Mouse (Mus musculus): ENCODE measurements around the gene Pibf1.

Pibf1 gene

GRCm38 (mm10) chr14:99099267-99099966 is at the start of gene Pibf1, which contains the start of gene Dis3:
Gene Pibf1, plus strand, starts transcription at chr14:99099424.
Gene Dis3, minus strand, starts transcription at chr14:99099770.
- DNase-seq (ENCODE audit: extremely low read depth, low read depth) = peak; percentile 96

- DNase-seq (ENCODE audit: extremely low read depth, low read depth) = no peak
Measured at GRCm38 (mm10) chr14:99058959-99059586, 40.2 kb upstream of the Pibf1 start.

GRCm38 (mm10) chr14:99060616-99061015 is 38.6 kb upstream of the Pibf1 start:
- DNase-seq (ENCODE audit: extremely low read depth, low read depth) = no peak

- DNase-seq (ENCODE audit: extremely low read depth, low read depth) = no peak
Measured at GRCm38 (mm10) chr14:99063091-99063490, 36.1 kb upstream of the Pibf1 start.

- DNase-seq (ENCODE audit: extremely low read depth, low read depth) = no peak
Measured at GRCm38 (mm10) chr14:99071146-99071545, 28.1 kb upstream of the Pibf1 start.

- no peak for DNase-seq (ENCODE audit: extremely low read depth, low read depth)
Measured at GRCm38 (mm10) chr14:99088947-99089346, 10.3 kb upstream of the Pibf1 start.

GRCm38 (mm10) chr14:99099967-99100587 is 853 bp downstream of the Pibf1 start:
- DNase-seq (ENCODE audit: extremely low read depth, low read depth) = no peak

GRCm38 (mm10) chr14:99103050-99103449 is 3.8 kb downstream of the Pibf1 start:
- DNase-seq (ENCODE audit: extremely low read depth, low read depth) = no peak

GRCm38 (mm10) chr14:99104542-99105123 is 5.4 kb downstream of the Pibf1 start:
- DNase-seq (ENCODE audit: extremely low read depth, low read depth) = peak; percentile 63

- no peak for DNase-seq (ENCODE audit: extremely low read depth, low read depth)
Measured at GRCm38 (mm10) chr14:99106671-99107070, 7.4 kb downstream of the Pibf1 start.

GRCm38 (mm10) chr14:99107631-99108187 is 8.5 kb downstream of the Pibf1 start:
- no peak for DNase-seq (ENCODE audit: extremely low read depth, low read depth)

- no peak for DNase-seq (ENCODE audit: extremely low read depth, low read depth)
Measured at GRCm38 (mm10) chr14:99108762-99109161, 9.5 kb downstream of the Pibf1 start.

GRCm38 (mm10) chr14:99117576-99117975 is 18.4 kb downstream of the Pibf1 start:
- DNase-seq (ENCODE audit: extremely low read depth, low read depth) = no peak

GRCm38 (mm10) chr14:99121584-99122339 is 22.5 kb downstream of the Pibf1 start:
- DNase-seq (ENCODE audit: extremely low read depth, low read depth) = no peak

- DNase-seq (ENCODE audit: extremely low read depth, low read depth) = no peak
Measured at GRCm38 (mm10) chr14:99124076-99124475, 24.9 kb downstream of the Pibf1 start.

GRCm38 (mm10) chr14:99126713-99127112 is 27.5 kb downstream of the Pibf1 start:
- no peak for DNase-seq (ENCODE audit: extremely low read depth, low read depth)

- no peak for DNase-seq (ENCODE audit: extremely low read depth, low read depth)
Measured at GRCm38 (mm10) chr14:99127509-99127908, 28.3 kb downstream of the Pibf1 start.

- no peak for DNase-seq (ENCODE audit: extremely low read depth, low read depth)
Measured at GRCm38 (mm10) chr14:99129050-99129449, 29.8 kb downstream of the Pibf1 start.

GRCm38 (mm10) chr14:99134048-99134447 is 34.8 kb downstream of the Pibf1 start:
- no peak for DNase-seq (ENCODE audit: extremely low read depth, low read depth)

- DNase-seq (ENCODE audit: extremely low read depth, low read depth) = no peak
Measured at GRCm38 (mm10) chr14:99135761-99136160, 36.5 kb downstream of the Pibf1 start.

GRCm38 (mm10) chr14:99136297-99136696 is 37.1 kb downstream of the Pibf1 start:
- DNase-seq (ENCODE audit: extremely low read depth, low read depth) = no peak
